ENCODE assay signal across 16 mouse cellular contexts in the genomic region with DNA sequence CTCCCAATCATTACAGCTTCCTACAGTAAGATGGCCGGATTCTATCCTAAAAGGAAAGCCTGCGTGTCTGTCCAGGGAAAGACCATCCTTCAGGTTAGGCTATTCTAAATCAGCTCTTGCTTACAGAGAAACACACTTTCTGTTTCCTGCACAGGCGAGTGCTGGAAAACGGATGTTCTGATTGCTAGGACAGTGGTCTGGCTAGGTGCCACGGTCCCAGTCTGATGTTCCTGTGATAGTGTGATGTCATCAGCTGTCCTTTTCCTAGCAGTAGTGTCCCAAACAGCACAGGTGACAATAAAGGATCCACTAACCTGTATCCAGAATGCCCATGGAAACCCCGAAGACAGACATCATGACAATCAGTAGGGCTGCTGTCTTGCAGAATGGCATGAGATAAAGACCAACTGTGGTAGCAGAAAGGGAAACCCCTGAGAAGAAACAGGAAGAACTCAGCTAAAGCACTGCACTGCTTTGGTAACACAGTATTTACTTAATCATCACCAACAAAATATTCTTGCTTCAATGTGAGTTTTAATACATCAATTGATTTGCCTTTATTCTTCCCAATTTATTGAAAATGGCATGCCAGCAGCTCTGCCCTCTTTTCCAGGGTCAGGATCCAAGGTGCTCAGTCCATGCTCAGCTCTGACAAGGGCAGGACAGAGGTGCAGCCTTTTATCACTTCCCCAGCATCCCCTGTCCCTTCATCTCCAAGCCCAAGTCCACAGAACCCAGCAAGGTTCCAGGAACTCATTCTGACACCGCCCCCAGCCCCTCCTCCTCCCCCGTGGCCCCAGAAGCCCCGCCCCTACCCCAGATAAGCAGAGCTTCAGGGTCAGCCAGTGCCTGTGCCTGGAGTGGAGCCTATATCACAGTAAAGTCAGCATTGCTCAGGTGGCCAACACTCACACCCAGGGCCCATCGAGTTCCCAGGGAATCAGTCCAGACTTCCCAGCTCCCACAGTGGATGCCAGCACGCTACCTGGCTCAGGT. TPM values are rescaled to one million over a fixed set of nuclear protein-coding genes. Genes with fewer than 3 reads are reported as not detected.
A peak's percentile ranks its signal among the peaks of the same experiment; 100 is the strongest.
DNase-seq lines count a peak whose midpoint lies in the region; ATAC-seq and TF ChIP-seq lines count a peak whose summit lies in the region.
"Had no signal": no experiment of that assay in that cellular context is flagged by ENCODE, and none has a peak within 500 bp of the region (broad histone marks: within the 10 kb centered on the region; RNA-seq: fewer than 3 reads in every experiment).

No protein-coding gene starts in this region.

- no peaks in the 10 kb centered on the region for H3K27me3 ChIP-seq in heart, embryonic 12.5 days (replicated peaks)
- H3K27me3 ChIP-seq in liver, embryonic 14.5 days (ENCODE audit: control insufficient read depth, insufficient read depth, low read length), result no peaks in the 10 kb centered on the region
- H3K27me3 ChIP-seq: embryonic facial prominence, embryonic 12.5 days; forebrain, embryonic 13.5 days; hindbrain, embryonic 15.5 days; limb, embryonic 12.5 days had no signal

- intact Hi-C loops in left cerebral cortex, postnatal 10 days (cut with DNase I), result no loop called here

- no peaks in the 10 kb centered on the region for H3K9me3 ChIP-seq in heart, embryonic 12.5 days (replicated peaks)
- H3K9me3 ChIP-seq in liver, embryonic 14.5 days (ENCODE audit: control insufficient read depth, low read length), result no peaks in the 10 kb centered on the region
- H3K9me3 ChIP-seq: embryonic facial prominence, embryonic 12.5 days; forebrain, embryonic 13.5 days; hindbrain, embryonic 15.5 days; limb, embryonic 12.5 days; midbrain, embryonic 10.5 days had no signal

- H3K9ac ChIP-seq in heart, embryonic 12.5 days, result no peak overlapping the region
- H3K9ac ChIP-seq in liver, embryonic 14.5 days (replicated peaks), result no peak overlapping the region
- H3K9ac ChIP-seq: embryonic facial prominence, embryonic 12.5 days; forebrain, embryonic 13.5 days; hindbrain, embryonic 15.5 days; limb, embryonic 12.5 days had no signal

- WGBS in heart, embryonic 12.5 days, result 59% methylated on average over 11 of the region's 11 CpGs
- WGBS in liver, embryonic 14.5 days (ENCODE audit: insufficient replicate concordance), result 42% methylated on average over 11 of the region's 11 CpGs

- no peak for DNase-seq in heart, postnatal 4 days
- DNase-seq in CD4-positive, CD25-positive, alpha-beta regulatory T cell, adult 2 months (ENCODE audit: low read depth, low spot score), result peak; percentile 5
- DNase-seq in adrenal gland, postnatal 36 days, result peak; percentile 16 to 53
- peak; percentile 32 to 66 (median 45) for DNase-seq in liver, embryonic 14.5 days (ENCODE audit: low read depth in 3 of 3, low spot score in 3 of 3)
- no peak for DNase-seq in layer of hippocampus, postnatal 10 days (ENCODE audit: low spot score in 2 of 2)
- DNase-seq in right cerebral cortex, postnatal 4 days, result no peak
- no peak for DNase-seq in left cerebral cortex, postnatal 10 days (ENCODE audit: extremely low spot score in 1 of 2, low spot score in 2 of 2)
- DNase-seq: cerebellum, adult 9-10 months; gastrocnemius, postnatal 14 days; thymus, adult 2 months had no signal

- no peak overlapping the region for H3K4me3 ChIP-seq in heart, embryonic 12.5 days
- no peak overlapping the region for H3K4me3 ChIP-seq in liver, embryonic 14.5 days (ENCODE audit: insufficient read depth in 1 of 2, low read depth in 2 of 2, low read length in 2 of 2)
- H3K4me3 ChIP-seq: embryonic facial prominence, embryonic 12.5 days; forebrain, embryonic 13.5 days; hindbrain, embryonic 15.5 days; limb, embryonic 12.5 days; midbrain, embryonic 10.5 days had no signal

- TF ChIP-seq CTCF in liver, embryonic 14.5 days (IDR thresholded peaks at IDR 0.05; ENCODE audit: low read depth), result no peak

- peak; percentile 72 for ATAC-seq in heart, embryonic 12.5 days (ENCODE audit: insufficient number of reproducible peaks, low FRiP score)
- ATAC-seq in liver, embryonic 14.5 days (ENCODE audit: insufficient read depth), result peak; percentile 64
- ATAC-seq: forebrain, embryonic 13.5 days had no signal

- H3K36me3 ChIP-seq in heart, embryonic 12.5 days, result peaks cover 15% of the 10 kb centered on the region
- no peaks in the 10 kb centered on the region for H3K36me3 ChIP-seq in liver, embryonic 14.5 days (replicated peaks; ENCODE audit: control insufficient read depth, insufficient read depth, low read depth)
- H3K36me3 ChIP-seq: embryonic facial prominence, embryonic 12.5 days had no signal

- no peak for TF ChIP-seq EP300 in liver, embryonic 14.5 days (IDR thresholded peaks at IDR 0.05; ENCODE audit: low read depth)

- no peak overlapping the region for H3K27ac ChIP-seq in heart, embryonic 12.5 days (ENCODE audit: poor library complexity, severe bottlenecking)
- no peak overlapping the region for H3K27ac ChIP-seq in liver, embryonic 14.5 days
- H3K27ac ChIP-seq: embryonic facial prominence, embryonic 12.5 days; forebrain, embryonic 13.5 days; hindbrain, embryonic 15.5 days; limb, embryonic 12.5 days; midbrain, embryonic 10.5 days had no signal

- H3K4me2 ChIP-seq in heart, embryonic 12.5 days, result no peak overlapping the region
- H3K4me2 ChIP-seq in liver, embryonic 14.5 days (ENCODE audit: low read depth), result peak overlapping the region; percentile 8; the same call in 1 of the 2 replicates
- H3K4me2 ChIP-seq: embryonic facial prominence, embryonic 12.5 days; forebrain, embryonic 13.5 days; hindbrain, embryonic 15.5 days; limb, embryonic 12.5 days had no signal

- H3K4me1 ChIP-seq in heart, embryonic 12.5 days (replicated peaks), result peaks cover 14% of the 10 kb centered on the region
- peaks cover 10 to 23% of the 10 kb centered on the region in 2 experiments for H3K4me1 ChIP-seq in liver, embryonic 14.5 days (replicated peaks; ENCODE audit: control insufficient read depth in 2 of 2, insufficient read depth in 2 of 2, low read length in 1 of 2)
- H3K4me1 ChIP-seq: embryonic facial prominence, embryonic 12.5 days had no signal

RNA-seq across cellular contexts. Expression of a gene that starts 5.0 kb away (rescaled TPM):
- polyA plus RNA-seq in heart, embryonic 12.5 days (2016; fragmentation: Nextera tagmentation; extraction: Ambion mirVana), result 5.6 and 6.0 TPM in 2 replicates
- 1 to 10 TPM; 3.5 to 3.7 TPM for total RNA-seq in heart, postnatal 4 days (2021)
- 10 to 100 TPM in 1 of 2 experiments, 1 to 10 TPM in 1; 5.8 to 11.8 TPM for total RNA-seq in adrenal gland, postnatal 36 days (2021)
- polyA plus RNA-seq in liver, embryonic 14.5 days (2012; rRNA removed), result 1.9 and 2.2 TPM in 2 replicates
- polyA plus RNA-seq in liver, embryonic 14.5 days (2014; fragmentation: Nextera tagmentation; extraction: Ambion mirVana), result 1.1 and 1.2 TPM in 2 replicates
- total RNA-seq in layer of hippocampus, postnatal 10 days (2021), result 1 to 10 TPM; 6.9 to 7.8 TPM
- 1 to 10 TPM; 7.6 to 8.7 TPM for total RNA-seq in left cerebral cortex, postnatal 10 days (2021)

RNA-seq across cellular contexts. Expression of a gene that starts 32.7 kb away (rescaled TPM):
- polyA plus RNA-seq in heart, embryonic 12.5 days (2016; fragmentation: Nextera tagmentation; extraction: Ambion mirVana), result not detected in 2 replicates
- total RNA-seq in heart, postnatal 4 days (2021), result not detected
- total RNA-seq in adrenal gland, postnatal 36 days (2021), result under 1 TPM; 0.33 to 0.63 TPM
- 0.04 TPM in 1 of 2 replicates, not detected in the other for polyA plus RNA-seq in liver, embryonic 14.5 days (2012; rRNA removed)
- not detected in 2 replicates for polyA plus RNA-seq in liver, embryonic 14.5 days (2014; fragmentation: Nextera tagmentation; extraction: Ambion mirVana)
- under 1 TPM in 1 of 2 experiments, not detected in 1; 0.29 TPM for total RNA-seq in layer of hippocampus, postnatal 10 days (2021)
- total RNA-seq in left cerebral cortex, postnatal 10 days (2021), result under 1 TPM; 0.19 to 0.20 TPM
- polyA plus RNA-seq: forebrain, embryonic 13.5 days; hindbrain, embryonic 15.5 days; limb, embryonic 12.5 days; midbrain, embryonic 10.5 days had no signal

Comparison
In these comparisons a context has a peak if more than half of its experiments do, and no peak if none do; other contexts are left out.
1. DNase-seq: peak in CD4-positive, CD25-positive, alpha-beta regulatory T cell, adult 2 months (single experiment), adrenal gland, postnatal 36 days (2 of 2) and liver, embryonic 14.5 days (3 of 3); none in heart, postnatal 4 days (single experiment), layer of hippocampus, postnatal 10 days (0 of 2), right cerebral cortex, postnatal 4 days (single experiment) and left cerebral cortex, postnatal 10 days (0 of 2).